Mouse (Mus musculus) kidney, postnatal 4 days (tissue): ENCODE measurements around the gene Olfr873.
"Not testable (repeated sequence)": the region's sequence is repeated elsewhere in the genome, so short reads cannot be mapped to it uniquely, and the experiment has no call there.

ENCODE experiments used
- DNase-seq, 2 experiments: peaks; one replicate each; pipeline ENCODE4 v3.0.0; 2021; ENCODE audit warnings: mixed read lengths in 2 of 2

The Olfr873 gene

DNA sequence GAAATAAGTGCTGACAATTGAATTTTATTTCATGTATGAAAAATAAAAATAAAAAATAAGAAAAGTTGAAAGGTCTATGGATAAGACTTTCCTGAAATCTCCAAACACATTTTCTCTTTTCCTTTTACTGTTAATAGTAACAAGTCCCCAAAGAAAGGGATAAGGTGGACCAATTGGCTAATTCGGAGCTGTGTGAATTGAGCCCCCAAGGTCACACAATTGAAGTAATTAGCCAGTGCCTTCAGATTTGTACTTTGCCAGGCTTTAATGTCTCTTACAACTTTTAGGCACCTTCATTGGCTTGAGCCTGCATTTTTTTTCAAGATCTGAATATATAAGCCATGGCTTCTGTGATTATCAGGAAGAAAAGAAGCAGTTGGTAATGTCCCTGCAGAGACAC is at the start of gene Olfr873:
Gene Olfr873, plus strand, starts transcription at position 301 of the 400 bp plus-strand sequence.
- DNase-seq: no peak

GRCm38 (mm10) chr9:20282051-20282450 is 16.3 kb upstream of the Olfr873 start, which contains the start of gene Olfr39:
Olfr39 (plus strand) TSS chr9:20282351.
- DNase-seq: no peak

DNA sequence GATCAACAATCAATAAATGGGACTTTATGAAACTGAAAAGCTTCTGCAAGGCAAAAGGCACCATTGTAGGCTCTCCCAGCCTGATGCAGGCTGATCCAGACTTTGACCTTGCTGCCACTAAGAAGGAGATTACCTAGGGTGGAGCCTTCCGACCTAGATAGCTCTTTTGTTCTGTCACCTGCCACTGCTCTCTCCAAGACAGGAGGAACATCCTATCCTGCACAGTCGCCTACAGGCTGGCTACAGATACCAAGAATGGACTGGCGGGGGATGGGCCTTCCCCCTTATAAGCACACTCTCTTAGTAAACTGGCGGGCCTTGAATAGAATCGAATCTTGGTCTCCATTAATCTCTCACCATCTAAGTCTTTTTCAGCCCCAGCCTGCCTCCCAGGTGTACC is 2.8 kb upstream of the Olfr873 start:
- DNase-seq: not testable (repeated sequence)

DNA sequence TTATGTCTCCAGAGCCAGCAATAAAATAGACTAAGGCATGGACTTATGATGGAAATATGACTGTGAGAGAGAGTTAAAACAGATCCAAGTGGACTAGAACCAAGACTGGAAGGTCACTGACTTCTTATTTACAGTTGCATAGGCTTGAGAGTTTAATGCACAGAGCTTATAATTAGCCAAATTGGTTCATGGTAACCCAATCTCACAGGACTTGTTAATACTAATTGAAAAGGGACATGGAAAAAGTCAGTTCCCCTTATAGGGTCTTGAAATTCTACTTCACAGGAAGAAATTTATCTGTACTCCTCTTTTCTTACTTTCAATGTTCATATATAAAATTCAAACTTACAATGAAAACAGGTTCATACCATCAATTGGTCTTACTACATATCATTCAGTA is 37.7 kb downstream of the Olfr873 start, which contains the start of gene Olfr18:
Gene Olfr18, minus strand, starts transcription at position 101 of the 400 bp plus-strand sequence.
- no peak for DNase-seq

- no peak for DNase-seq
Observed at GRCm38 (mm10) chr9:20348501-20348900, 50.2 kb downstream of the Olfr873 start.
